Mouse (Mus musculus) forebrain, embryonic 13.5 days (tissue): ENCODE measurements around the gene Cdkn1b. TPM values are rescaled to one million over a fixed set of nuclear protein-coding genes. Genes with fewer than 3 reads are reported as not detected.
A peak's percentile ranks its signal among the peaks of the same experiment; 100 is the strongest.

Source experiments
- ATAC-seq: fragments of 200-750 bp; cut with Nextera tagmentation; 2 replicates; pipeline ENCODE4 v1.8.0; 2017
- H3K27ac ChIP-seq: fragments of 300-500 bp; sonication (generic); 2 replicates; pipeline ENCODE4 v1.5.1; 2015; ENCODE audit warnings: inconsistent platforms, mild to moderate bottlenecking, moderate library complexity
- H3K27me3 ChIP-seq: fragments of 300-500 bp; sonication (generic); 2 replicates; pipeline ENCODE4 v1.6.1; 2015; ENCODE audit warnings: mild to moderate bottlenecking, inconsistent platforms
- H3K36me3 ChIP-seq: fragments of 300-500 bp; sonication (generic); 2 replicates; pipeline ENCODE4 v1.6.1; 2015; ENCODE audit warnings: mild to moderate bottlenecking, inconsistent platforms; ENCODE audit not compliant: poor library complexity, severe bottlenecking
- H3K4me1 ChIP-seq: fragments of 300-500 bp; sonication (generic); 2 replicates; pipeline ENCODE4 v1.6.1; 2015; ENCODE audit warnings: inconsistent platforms
- H3K4me2 ChIP-seq: fragments of 300-500 bp; sonication (generic); 2 replicates; pipeline ENCODE4 v1.6.1; 2015; ENCODE audit warnings: inconsistent platforms, mild to moderate bottlenecking, moderate library complexity
- H3K4me3 ChIP-seq: fragments of 300-500 bp; sonication (generic); 2 replicates; pipeline ENCODE4 v1.5.1; 2015; ENCODE audit warnings: mild to moderate bottlenecking, inconsistent platforms
- H3K9ac ChIP-seq: fragments of 300-500 bp; sonication (generic); 2 replicates; pipeline ENCODE4 v1.6.1; 2015; ENCODE audit warnings: mild to moderate bottlenecking, inconsistent platforms
- H3K9me3 ChIP-seq: fragments of 300-500 bp; sonication (generic); replicated peaks from 2 replicates; pipeline ENCODE4 v1.6.1; 2016; ENCODE audit warnings: inconsistent platforms
- WGBS: fragments of 180-500 bp; shearing (Covaris S2); methylation state at CpG from one replicate; pipeline ENCODE4 v1.1.7; 2015; 5-methylcytosine and 5-hydroxymethylcytosine counted together
- polyA plus RNA-seq: library from polyadenylated mRNA; unstranded; fragments of >200 nt; fragmentation: Nextera tagmentation; extraction: Ambion mirVana; gene quantifications from 2 replicates; pipeline ENCODE4 v1.2.1, GENCODE M21; 2015

Cdkn1b gene
- 48.8 and 58.5 TPM in 2 replicates for polyA plus RNA-seq

- peaks cover 6% of the 10 kb centered on the region; the same call in 1 of the 2 replicates for H3K36me3 ChIP-seq
- WGBS = under 1% methylated on average over 76 of the region's 77 CpGs
- H3K4me3 ChIP-seq = peak within 1 kb of the TSS; percentile 72
- peaks cover 51% of the 10 kb centered on the region for H3K4me1 ChIP-seq
- no peaks in the 10 kb centered on the region for H3K9me3 ChIP-seq
- no peaks in the 10 kb centered on the region for H3K27me3 ChIP-seq
- peak within 1 kb of the TSS; percentile 85 for H3K4me2 ChIP-seq
- H3K9ac ChIP-seq = peak within 1 kb of the TSS; percentile 92
- peak within 1 kb of the TSS; percentile 98 for H3K27ac ChIP-seq
- ATAC-seq = peak; percentile 96
Measured at GRCm38 (mm10) chr6:134920190-134921013, at the start of gene Cdkn1b. Gene Cdkn1b (plus strand): TSS chr6:134920401.

DNA sequence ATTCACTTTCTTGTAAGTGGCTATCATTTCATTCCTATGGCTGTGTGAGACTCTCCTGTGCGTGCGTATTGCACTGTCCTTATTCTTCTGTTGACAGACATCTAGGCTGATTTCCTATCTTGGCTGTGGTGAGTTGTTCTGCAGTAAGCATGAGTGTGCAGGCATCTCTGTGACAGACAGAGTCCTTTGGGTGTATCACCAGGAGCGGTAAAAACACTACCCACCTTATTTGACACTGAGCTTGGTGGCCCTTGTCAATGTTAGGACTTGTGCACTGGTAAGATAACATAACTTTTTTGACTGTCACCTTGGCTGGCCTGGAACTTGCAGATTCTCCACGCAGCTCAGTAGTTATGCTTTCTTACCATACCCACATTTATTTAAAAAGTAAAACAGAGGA is 49.3 kb upstream of the Cdkn1b start:
- Histone ChIP-seq H3K9ac (no peak overlapping the region), H3K27me3 (no peaks in the 10 kb centered on the region), H3K27ac (no peak overlapping the region), H3K36me3 (peaks cover 81% of the 10 kb centered on the region), H3K4me2 (no peak overlapping the region), H3K4me3 (no peak overlapping the region), H3K4me1 (no peaks in the 10 kb centered on the region), H3K9me3 (no peaks in the 10 kb centered on the region)
- no peak for ATAC-seq
- WGBS = 94% methylated on average over 4 of the region's 4 CpGs

- no peak for ATAC-seq
Measured at GRCm38 (mm10) chr6:134872236-134872635, 48.0 kb upstream of the Cdkn1b start.

DNA sequence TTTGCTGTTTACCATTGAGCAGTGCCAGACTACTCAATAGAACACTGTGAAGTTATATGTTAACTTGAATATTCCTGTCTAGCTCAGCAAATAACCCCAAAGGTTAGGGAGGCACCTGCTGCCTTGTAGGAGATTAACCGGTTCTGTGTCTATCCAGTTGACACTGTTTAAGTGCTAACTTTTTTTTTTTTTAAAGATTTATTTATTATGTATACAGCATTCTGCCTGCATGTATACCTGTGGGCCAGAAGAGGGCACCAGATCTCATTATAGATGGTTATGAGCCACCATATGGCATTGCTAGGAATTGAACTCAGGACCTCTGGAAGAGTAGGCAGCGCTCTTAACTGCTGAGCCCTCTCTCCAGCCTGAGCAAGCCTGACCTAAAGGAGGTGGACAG is 47.2 kb upstream of the Cdkn1b start:
- peaks cover 76% of the 10 kb centered on the region for H3K36me3 ChIP-seq
- WGBS = 85% methylated on average over 2 of the region's 2 CpGs

More at GRCm38 (mm10) chr6:134872236-134872635, 48.0 kb upstream of the Cdkn1b start:
- H3K4me3 ChIP-seq = no peak overlapping the region
- H3K36me3 ChIP-seq = peaks cover 82% of the 10 kb centered on the region
- no peak overlapping the region for H3K27ac ChIP-seq
- no peak overlapping the region for H3K9ac ChIP-seq
- H3K27me3 ChIP-seq = no peaks in the 10 kb centered on the region
- no peaks in the 10 kb centered on the region for H3K4me1 ChIP-seq
- no peaks in the 10 kb centered on the region for H3K9me3 ChIP-seq
- no peak overlapping the region for H3K4me2 ChIP-seq
- 93% methylated on average over 2 of the region's 2 CpGs for WGBS

DNA sequence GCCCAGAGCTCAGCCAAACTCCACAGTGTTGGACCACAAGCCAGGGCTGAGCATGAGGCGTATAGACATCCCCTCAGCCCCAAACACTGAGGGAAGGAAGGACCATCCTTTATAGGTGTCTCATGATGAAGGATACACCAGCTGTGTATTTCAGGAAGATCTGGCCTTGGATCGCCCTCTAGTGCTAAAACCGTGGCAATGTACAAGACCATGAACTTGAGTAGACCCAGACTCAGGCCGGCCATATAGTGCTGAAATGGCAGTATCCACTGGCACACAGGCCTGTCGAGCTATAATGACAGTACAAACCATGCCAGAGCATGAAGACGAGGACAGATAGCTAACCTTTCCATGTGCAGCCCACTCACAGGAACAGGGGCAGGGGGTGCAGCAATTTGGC is 43.4 kb upstream of the Cdkn1b start:
- peaks cover 47% of the 10 kb centered on the region for H3K36me3 ChIP-seq
- no peak overlapping the region for H3K4me2 ChIP-seq
- H3K9me3 ChIP-seq = no peaks in the 10 kb centered on the region
- WGBS = 77% methylated on average over 6 of the region's 6 CpGs
- peaks cover 25% of the 10 kb centered on the region for H3K4me1 ChIP-seq
- H3K4me3 ChIP-seq = no peak overlapping the region
- H3K27me3 ChIP-seq = no peaks in the 10 kb centered on the region
- H3K9ac ChIP-seq = no peak overlapping the region
- no peak overlapping the region for H3K27ac ChIP-seq
- ATAC-seq = no peak

More for the DNA sequence above, 47.2 kb upstream of the Cdkn1b start:
- no peak overlapping the region for H3K27ac ChIP-seq
- H3K4me3 ChIP-seq = no peak overlapping the region
- no peaks in the 10 kb centered on the region for H3K4me1 ChIP-seq
- ATAC-seq = no peak
- H3K9me3 ChIP-seq = no peaks in the 10 kb centered on the region
- no peaks in the 10 kb centered on the region for H3K27me3 ChIP-seq
- H3K9ac ChIP-seq = no peak overlapping the region
- H3K4me2 ChIP-seq = no peak overlapping the region

DNA sequence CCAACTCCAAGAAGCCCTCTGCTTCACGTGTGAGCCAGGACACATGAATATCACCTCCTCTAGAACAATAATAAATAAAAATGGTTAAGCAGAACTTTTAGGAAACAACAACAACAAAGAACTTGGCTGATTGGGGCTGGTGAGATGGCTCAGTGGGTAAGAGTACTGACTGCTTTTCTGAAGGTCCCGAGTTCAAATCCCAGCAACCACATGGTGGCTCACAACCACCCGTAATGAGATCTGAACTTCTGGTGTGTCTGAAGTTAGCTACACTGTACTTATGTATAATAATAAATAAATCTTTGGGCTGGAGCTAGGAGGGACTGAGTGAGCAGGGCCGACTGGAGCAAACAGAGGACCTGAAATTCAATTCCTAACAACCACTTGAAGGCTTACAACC is 42.9 kb upstream of the Cdkn1b start:
- Histone ChIP-seq H3K9me3 (no peaks in the 10 kb centered on the region), H3K36me3 (peaks cover 47% of the 10 kb centered on the region), H3K9ac (no peak overlapping the region), H3K4me1 (peaks cover 25% of the 10 kb centered on the region), H3K4me2 (no peak overlapping the region), H3K27ac (no peak overlapping the region), H3K4me3 (no peak overlapping the region), H3K27me3 (no peaks in the 10 kb centered on the region)
- ATAC-seq = no peak
- 92% methylated on average over 4 of the region's 4 CpGs for WGBS

DNA sequence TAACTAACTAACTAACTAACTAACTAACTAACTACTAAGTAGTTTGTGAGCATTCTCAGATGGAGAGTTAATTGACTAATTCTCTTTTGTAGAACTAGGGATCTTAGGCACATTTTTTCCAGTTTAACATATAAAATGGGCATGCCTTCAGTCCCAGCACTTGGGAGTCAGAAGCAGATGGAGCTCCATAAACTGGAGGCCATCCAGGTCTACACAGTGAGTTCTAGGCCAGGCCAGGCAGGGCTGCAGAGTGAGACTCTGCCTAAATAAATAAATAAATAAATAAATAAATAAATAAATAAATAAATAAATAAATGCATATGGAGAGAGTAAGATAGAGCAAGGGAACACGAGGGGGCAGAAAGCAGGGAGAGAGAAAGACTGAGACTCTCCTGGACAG is 42.3 kb upstream of the Cdkn1b start:
- H3K4me1 ChIP-seq = peaks cover 25% of the 10 kb centered on the region
- H3K27me3 ChIP-seq = no peaks in the 10 kb centered on the region
- no peaks in the 10 kb centered on the region for H3K9me3 ChIP-seq
- ATAC-seq = no peak
- 58% methylated on average over 1 of the region's 1 CpGs for WGBS
- peaks cover 46% of the 10 kb centered on the region for H3K36me3 ChIP-seq
- no peak overlapping the region for H3K4me3 ChIP-seq
- no peak overlapping the region for H3K4me2 ChIP-seq
- no peak overlapping the region for H3K27ac ChIP-seq
- H3K9ac ChIP-seq = no peak overlapping the region

DNA sequence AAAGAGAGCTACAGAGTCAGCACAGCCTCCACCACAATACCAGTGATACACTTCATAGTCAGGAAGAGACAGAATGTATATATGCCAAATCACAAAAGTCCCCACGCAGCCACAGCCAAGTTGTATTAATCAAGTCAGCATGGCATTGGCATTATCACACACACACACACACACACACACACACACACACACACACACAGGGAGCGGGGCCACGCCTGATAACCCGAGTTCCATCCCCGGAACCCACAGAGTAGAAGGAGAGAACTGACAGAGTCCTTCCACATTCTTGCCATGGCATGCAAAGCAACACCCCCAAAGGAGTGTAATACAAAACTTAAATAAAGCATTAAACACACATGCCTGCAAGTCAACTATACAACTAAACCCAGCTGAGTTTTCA is 40.6 kb upstream of the Cdkn1b start:
- no peak overlapping the region for H3K4me3 ChIP-seq
- H3K4me2 ChIP-seq = no peak overlapping the region
- WGBS = 92% methylated on average over 5 of the region's 5 CpGs
- ATAC-seq = no peak
- H3K36me3 ChIP-seq = peaks cover 39% of the 10 kb centered on the region
- H3K9me3 ChIP-seq = no peaks in the 10 kb centered on the region
- peaks cover 32% of the 10 kb centered on the region for H3K4me1 ChIP-seq
- H3K27ac ChIP-seq = no peak overlapping the region
- no peak overlapping the region for H3K9ac ChIP-seq
- H3K27me3 ChIP-seq = no peaks in the 10 kb centered on the region

- Histone ChIP-seq H3K36me3 (peaks cover 36% of the 10 kb centered on the region), H3K4me1 (peaks cover 37% of the 10 kb centered on the region), H3K4me3 (no peak overlapping the region), H3K27me3 (no peaks in the 10 kb centered on the region), H3K9ac (no peak overlapping the region), H3K9me3 (no peaks in the 10 kb centered on the region), H3K4me2 (no peak overlapping the region), H3K27ac (no peak overlapping the region)
- ATAC-seq = no peak
- 52% methylated on average over 2 of the region's 2 CpGs for WGBS
Measured at GRCm38 (mm10) chr6:134880046-134880445, 40.2 kb upstream of the Cdkn1b start.

DNA sequence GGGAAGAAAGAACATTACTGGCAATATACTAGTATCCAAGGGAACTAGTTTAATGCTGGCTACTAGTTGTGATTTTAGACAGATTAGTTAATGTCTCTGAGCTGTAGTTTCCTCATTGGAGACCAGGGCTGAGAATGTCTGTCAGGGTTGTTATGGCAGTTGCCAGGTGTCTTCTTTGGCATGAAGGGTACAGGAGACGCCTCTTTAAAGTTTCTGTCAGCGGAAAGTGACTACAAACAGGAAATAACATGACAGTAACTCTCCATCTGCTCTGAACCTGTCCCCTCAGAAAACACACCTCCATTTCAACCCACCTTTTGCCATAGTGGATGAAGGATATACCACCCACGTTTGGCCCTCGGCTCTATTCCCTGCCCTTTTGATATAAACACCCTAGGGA is 36.5 kb upstream of the Cdkn1b start:
- H3K4me1 ChIP-seq = peaks cover 65% of the 10 kb centered on the region
- 91% methylated on average over 4 of the region's 4 CpGs for WGBS
- ATAC-seq = no peak

GRCm38 (mm10) chr6:134885515-134885914 is 34.7 kb upstream of the Cdkn1b start:
- H3K27me3 ChIP-seq = no peaks in the 10 kb centered on the region
- peaks cover 65% of the 10 kb centered on the region for H3K4me1 ChIP-seq
- no peak for ATAC-seq
- H3K9me3 ChIP-seq = no peaks in the 10 kb centered on the region
- H3K4me2 ChIP-seq = peak overlapping the region; percentile 73
- WGBS = 88% methylated on average over 2 of the region's 2 CpGs
- no peak overlapping the region for H3K27ac ChIP-seq
- 0 out of 2 replicates have a peak overlapping the region, but pooled peaks have one; percentile 79 for H3K9ac ChIP-seq
- H3K4me3 ChIP-seq = peak overlapping the region; percentile 61
- H3K36me3 ChIP-seq = peaks cover 17% of the 10 kb centered on the region

More for the DNA sequence above, 36.5 kb upstream of the Cdkn1b start:
- no peaks in the 10 kb centered on the region for H3K9me3 ChIP-seq
- no peak overlapping the region for H3K4me2 ChIP-seq
- no peak overlapping the region for H3K9ac ChIP-seq
- peaks cover 17% of the 10 kb centered on the region for H3K36me3 ChIP-seq
- no peak overlapping the region for H3K4me3 ChIP-seq
- no peak overlapping the region for H3K27ac ChIP-seq
- H3K27me3 ChIP-seq = no peaks in the 10 kb centered on the region

DNA sequence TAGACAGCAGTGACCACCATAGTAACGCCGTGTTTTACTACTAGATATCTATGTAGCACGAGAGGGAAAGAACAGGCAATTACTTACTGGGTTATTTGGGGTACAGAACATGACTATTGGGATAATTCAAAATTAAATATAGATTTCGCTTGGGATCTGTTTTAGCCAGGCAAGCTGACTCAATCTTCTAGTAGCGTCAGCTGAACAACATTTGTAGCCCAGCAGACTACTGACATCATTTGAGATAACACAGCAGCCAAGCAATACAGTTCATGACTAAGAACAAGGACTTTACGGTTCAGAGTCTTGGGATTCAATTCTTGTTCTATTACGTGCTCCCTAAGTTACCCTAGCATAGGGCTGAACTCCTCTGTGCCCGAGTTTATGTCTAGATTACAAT is 33.7 kb upstream of the Cdkn1b start:
- 73% methylated on average over 8 of the region's 8 CpGs for WGBS
- Histone ChIP-seq H3K4me3 (peak overlapping the region; percentile 61), H3K4me2 (peak overlapping the region; percentile 73), H3K4me1 (peaks cover 55% of the 10 kb centered on the region), H3K9me3 (no peaks in the 10 kb centered on the region), H3K36me3 (peaks cover 12% of the 10 kb centered on the region), H3K27ac (no peak overlapping the region), H3K9ac (peak overlapping the region; percentile 79), H3K27me3 (no peaks in the 10 kb centered on the region)
- no peak for ATAC-seq
